Mouse (Mus musculus): ENCODE measurements around the gene Gm42372.

DNA sequence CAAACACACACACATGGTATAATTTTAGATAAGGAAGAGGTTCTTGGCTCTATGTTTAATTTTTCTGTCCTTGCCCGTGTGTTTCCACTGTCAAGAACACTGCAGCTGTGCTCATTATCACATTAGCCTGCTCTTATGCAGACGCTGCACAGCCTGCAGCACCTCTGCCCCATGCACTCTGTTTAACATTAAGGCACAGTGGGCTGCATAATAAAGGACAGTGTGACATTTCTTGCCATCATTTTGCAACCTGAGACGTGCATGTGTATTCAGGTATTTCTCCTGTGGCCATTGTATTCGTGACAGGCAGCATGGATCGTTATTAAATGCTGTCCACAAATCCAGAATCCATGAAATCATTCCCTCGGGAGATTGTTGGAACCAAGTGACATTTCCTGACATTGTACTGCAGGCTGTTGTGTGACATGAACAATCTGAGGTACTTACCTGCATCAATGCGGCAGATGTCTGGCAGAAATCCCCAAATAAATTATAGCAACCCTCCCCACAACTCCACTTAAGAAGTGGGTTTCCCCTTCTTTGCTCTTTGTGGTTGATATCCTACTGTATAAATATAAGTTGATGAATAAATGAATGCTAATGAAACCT, 4.8 kb downstream of the Gm42372 start:
- TF ChIP-seq CTCF (IDR thresholded peaks at IDR 0.05; ENCODE audit: borderline replicate concordance, control insufficient read depth, extremely low read depth, insufficient read depth, low read length, poor library complexity) (no peak), POLR2A (IDR thresholded peaks at IDR 0.05; ENCODE audit: control insufficient read depth, extremely low read depth, insufficient read depth, low read length, poor library complexity) (no peak)

Data from thymus, adult 2 months (tissue).